Mouse (Mus musculus) embryonic facial prominence, embryonic 13.5 days (tissue): ENCODE results near the gene Igfn1. TPM values are rescaled to one million over a fixed set of nuclear protein-coding genes. Genes with fewer than 3 reads are reported as not detected.

Experiments used
- polyA plus RNA-seq: library from polyadenylated mRNA; unstranded; fragments of >200 nt; fragmentation: Nextera tagmentation; extraction: Ambion mirVana; gene quantifications from 2 replicates; pipeline ENCODE4 v1.2.1, GENCODE M21; 2015

Igfn1 gene
- polyA plus RNA-seq, 1 experiment from 2014 or later, result 0.06 TPM

Other genes with a start within 250 kb of the Igfn1 start
- 78.0 and 85.6 TPM in 2 replicates for gene Phlda3, start 240.2 kb downstream of the Igfn1 start, polyA plus RNA-seq
- 28.9 and 33.8 TPM in 2 replicates for gene Tnni1, start 226.9 kb downstream of the Igfn1 start, polyA plus RNA-seq
- gene Lad1, start 187.7 kb downstream of the Igfn1 start, polyA plus RNA-seq, result 13.2 and 13.6 TPM in 2 replicates
- gene Tnnt2, start 170.0 kb downstream of the Igfn1 start, polyA plus RNA-seq, result 12.2 and 38.0 TPM in 2 replicates
- gene Pkp1, start 87.1 kb downstream of the Igfn1 start, polyA plus RNA-seq, result 12.4 and 14.7 TPM in 2 replicates
- 155 and 171 TPM in 2 replicates for gene Tmem9, start 1.8 kb upstream of the Igfn1 start, polyA plus RNA-seq
- 0.67 and 2.1 TPM in 2 replicates for gene Ascl5, start 44.5 kb upstream of the Igfn1 start, polyA plus RNA-seq
- gene Cacna1s, start 46.4 kb upstream of the Igfn1 start, polyA plus RNA-seq, result 0.70 and 1.3 TPM in 2 replicates
- gene Kif21b, start 125.0 kb upstream of the Igfn1 start, polyA plus RNA-seq, result 4.7 TPM in 2 replicates
- 0.22 and 0.67 TPM in 2 replicates for gene Mroh3, start 206.5 kb upstream of the Igfn1 start, polyA plus RNA-seq
- gene Inava, start 227.9 kb upstream of the Igfn1 start, polyA plus RNA-seq, result 18.7 and 22.7 TPM in 2 replicates